Mouse (Mus musculus): ENCODE results near the gene Sco2.

- no peak for TF ChIP-seq CTCF (IDR thresholded peaks at IDR 0.05; ENCODE audit: low read depth, low read length)
- no peak for TF ChIP-seq POLR2A (IDR thresholded peaks at IDR 0.05; ENCODE audit: borderline replicate concordance, low read depth, low read length)
Measured at GRCm38 (mm10) chr15:89396883-89397282, 23.2 kb upstream of the Sco2 start.
